Mouse (Mus musculus) E14TG2a.4 (cell line): ENCODE results near the gene Ninj1.

Experiments
- CTCF ChIP-seq: conservative IDR thresholded peaks from 2 replicates; pipeline ENCODE4 v1.5.1; 2014; ENCODE audit warnings: low read length
- NANOG ChIP-seq: IDR thresholded peaks from 2 replicates; pipeline ENCODE4 v1.6.1; 2014; ENCODE audit warnings: borderline replicate concordance, low read length, mixed read lengths
- POU5F1 ChIP-seq: IDR thresholded peaks from 2 replicates; pipeline ENCODE4 v1.6.1; 2014; ENCODE audit warnings: low read length, borderline replicate concordance

DNA sequence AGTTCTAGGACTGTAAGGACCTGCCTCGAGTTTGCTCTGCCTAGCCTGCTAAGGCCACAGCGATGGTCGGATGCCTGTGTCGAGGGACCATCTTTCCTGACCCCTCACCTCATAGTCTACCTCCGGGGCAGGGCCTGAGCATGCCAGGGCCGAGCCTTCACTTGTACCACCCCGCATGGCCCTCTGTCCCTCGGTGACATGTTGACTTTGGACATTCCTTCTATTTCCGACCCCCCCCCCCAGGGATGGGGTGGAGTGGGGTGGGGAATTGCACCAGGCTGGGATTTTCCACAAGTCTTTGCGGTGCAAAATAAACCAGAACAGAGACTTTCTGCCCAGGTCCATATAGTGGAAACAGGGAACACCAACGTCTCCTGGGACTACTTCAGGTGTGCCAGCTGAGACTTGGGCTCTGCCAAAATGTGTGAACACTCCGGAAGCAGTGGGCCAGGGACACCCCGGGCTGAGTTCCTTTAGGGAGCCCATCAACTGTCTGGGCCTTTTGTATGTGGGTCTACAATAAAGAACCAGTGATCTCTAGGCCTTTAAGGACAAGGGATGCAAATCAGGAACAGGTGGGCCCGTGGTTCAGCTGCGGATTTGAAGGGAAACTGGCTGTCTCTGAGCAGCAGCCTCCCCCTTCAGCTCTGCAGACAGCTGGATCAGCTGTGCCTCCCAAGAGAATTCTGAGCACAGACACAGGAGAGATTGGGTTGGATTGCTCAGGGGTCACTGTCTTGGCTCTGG lies 1.1 kb downstream of the Ninj1 start:
- TF ChIP-seq CTCF (no peak), POU5F1 (no peak), NANOG (no peak)
